Mouse (Mus musculus): ENCODE measurements around the gene Tut1. TPM values are rescaled to one million over a fixed set of nuclear protein-coding genes. Genes with fewer than 3 reads are reported as not detected.
"Not testable (repeated sequence)": the region's sequence is repeated elsewhere in the genome, so short reads cannot be mapped to it uniquely, and the experiment has no call there.

Gene Tut1
- polyA plus RNA-seq, 1 experiment from 2014 or later, result 29.1 TPM

DNA sequence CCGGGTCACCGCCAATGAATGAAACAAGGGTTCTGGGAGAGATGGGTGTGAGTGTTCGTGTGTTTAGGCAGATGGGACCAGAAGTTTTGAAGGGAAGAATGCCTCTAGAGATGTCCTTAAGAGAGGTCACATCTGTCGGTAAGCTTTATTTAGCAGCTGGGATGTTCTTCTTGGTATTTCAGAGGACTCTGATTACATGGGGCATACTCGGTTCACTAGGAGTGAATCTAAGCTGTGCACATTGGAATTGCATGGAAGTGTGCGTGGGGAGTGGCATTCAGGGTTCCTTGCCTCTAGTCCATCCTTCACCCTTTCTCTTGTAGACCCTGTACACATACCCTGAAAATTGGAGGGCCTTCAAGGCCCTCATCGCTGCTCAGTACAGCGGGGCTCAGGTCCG is 14.2 kb downstream of the Tut1 start:
- no peaks in the 10 kb centered on the region for H3K27me3 ChIP-seq (replicated peaks)
- 2% methylated on average over 9 of the region's 9 CpGs for WGBS
- peaks cover 63% of the 10 kb centered on the region for H3K36me3 ChIP-seq
- H3K9ac ChIP-seq, result peak overlapping the region; percentile 87
- peak overlapping the region; percentile 82 for H3K4me3 ChIP-seq (replicated peaks)
- H3K4me2 ChIP-seq, result peak overlapping the region; percentile 78
- peaks cover 6% of the 10 kb centered on the region; the same call in 1 of the 2 replicates for H3K4me1 ChIP-seq
- H3K9me3 ChIP-seq, result no peaks in the 10 kb centered on the region
- peak overlapping the region; percentile 72; the same call in 1 of the 2 replicates for H3K27ac ChIP-seq
- no peak for ATAC-seq (ENCODE audit: insufficient read depth, low FRiP score, low read depth)

DNA sequence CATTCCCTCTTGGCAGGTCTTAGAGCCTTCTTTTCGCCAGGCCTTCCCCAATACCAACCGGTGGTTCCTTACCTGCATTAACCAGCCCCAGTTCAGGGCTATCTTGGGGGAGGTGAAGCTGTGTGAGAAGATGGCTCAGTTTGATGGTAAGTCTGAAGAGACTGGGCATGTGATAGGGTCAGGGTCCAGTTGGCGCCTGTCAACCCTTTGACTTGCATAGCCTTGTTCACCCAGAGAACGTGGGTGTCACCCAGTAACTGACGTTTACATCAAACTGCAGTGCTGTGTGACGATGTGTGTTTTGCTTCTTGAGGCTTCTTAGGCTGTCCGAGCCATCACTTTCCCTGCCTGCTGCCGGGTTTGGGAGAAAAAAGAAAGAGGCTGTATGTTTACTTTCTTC is 18.8 kb downstream of the Tut1 start:
- H3K4me3 ChIP-seq (replicated peaks); H3K9me3 ChIP-seq; H3K9ac ChIP-seq; H3K27ac ChIP-seq; H3K4me1 ChIP-seq; H3K4me2 ChIP-seq; H3K27me3 ChIP-seq (replicated peaks); ATAC-seq (ENCODE audit: insufficient read depth, low FRiP score, low read depth): not testable (repeated sequence)
- 74% methylated on average over 8 of the region's 8 CpGs for WGBS
- H3K36me3 ChIP-seq, result peaks cover 69% of the 10 kb centered on the region

DNA sequence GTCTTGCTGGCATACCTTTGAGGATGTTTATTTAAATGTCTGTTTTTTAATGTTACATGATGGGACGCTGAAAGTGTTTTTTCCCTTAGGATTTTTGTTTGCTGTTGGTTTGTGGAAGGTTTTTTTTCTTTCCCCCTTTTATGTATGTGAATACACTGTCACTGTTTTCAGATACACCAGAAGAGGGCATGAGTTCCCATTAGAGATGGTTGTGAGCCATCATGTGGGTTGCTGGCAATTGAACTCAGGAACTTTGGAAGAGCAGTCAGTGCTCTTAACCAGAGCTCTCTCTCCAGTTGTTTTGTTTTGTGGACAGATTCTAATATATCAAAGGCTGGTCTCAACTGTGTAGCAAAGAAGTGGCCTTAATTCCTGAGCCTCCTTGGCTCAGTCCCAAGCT is 21.0 kb downstream of the Tut1 start:
- no peak overlapping the region for H3K4me2 ChIP-seq
- no peaks in the 10 kb centered on the region for H3K4me1 ChIP-seq
- no peaks in the 10 kb centered on the region for H3K9me3 ChIP-seq
- WGBS, result 90% methylated on average over 1 of the region's 1 CpGs
- H3K9ac ChIP-seq, result no peak overlapping the region
- no peak for ATAC-seq (ENCODE audit: insufficient read depth, low FRiP score, low read depth)
- H3K27ac ChIP-seq, result no peak overlapping the region
- peaks cover 83% of the 10 kb centered on the region for H3K36me3 ChIP-seq
- no peaks in the 10 kb centered on the region for H3K27me3 ChIP-seq (replicated peaks)
- no peak overlapping the region for H3K4me3 ChIP-seq (replicated peaks)

DNA sequence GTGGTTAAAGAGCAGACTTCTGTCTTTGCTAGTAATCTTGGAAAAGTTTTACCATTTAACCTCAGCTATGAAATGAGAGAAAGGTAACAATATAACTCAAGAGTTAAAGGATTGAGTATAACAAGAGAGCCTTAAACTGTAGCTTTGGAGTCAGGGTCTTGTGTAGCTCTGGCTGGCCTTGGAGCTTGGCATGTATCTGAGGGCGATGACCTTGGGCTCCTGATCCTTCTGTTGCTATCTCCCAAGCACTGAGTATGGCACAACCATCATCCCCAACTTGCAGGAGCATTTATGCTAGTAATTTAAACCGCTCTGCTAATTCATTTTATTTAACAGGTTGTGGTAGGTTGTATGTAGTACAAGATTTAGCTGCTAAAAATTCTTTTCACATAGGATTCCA is 21.8 kb downstream of the Tut1 start:
- Histone ChIP-seq H3K4me2 (no peak overlapping the region), H3K4me1 (peaks cover 1% of the 10 kb centered on the region), H3K27me3 (replicated peaks) (no peaks in the 10 kb centered on the region), H3K27ac (no peak overlapping the region), H3K36me3 (peaks cover 76% of the 10 kb centered on the region), H3K4me3 (replicated peaks) (no peak overlapping the region), H3K9me3 (no peaks in the 10 kb centered on the region), H3K9ac (no peak overlapping the region)
- WGBS, result 90% methylated on average over 2 of the region's 2 CpGs
- no peak for ATAC-seq (ENCODE audit: insufficient read depth, low FRiP score, low read depth)

DNA sequence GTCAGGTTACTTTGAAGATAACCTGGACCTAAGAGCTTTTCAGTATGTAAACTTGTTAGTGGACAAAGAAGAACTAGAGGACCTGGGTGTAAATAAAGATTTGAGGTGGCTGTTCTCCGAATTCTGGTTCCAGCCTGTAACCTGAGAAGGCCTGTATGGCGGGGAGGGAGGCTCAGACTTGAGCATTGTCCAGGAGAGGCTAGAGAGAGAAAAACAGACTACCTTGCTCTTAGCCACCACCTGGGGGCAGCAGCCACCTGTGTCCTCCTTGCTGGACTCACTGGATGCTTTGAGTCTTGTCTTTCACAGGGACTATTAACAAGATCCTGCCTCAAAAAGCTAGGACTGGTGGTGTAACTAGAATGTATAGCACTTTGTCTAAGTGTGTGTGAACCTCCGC is 22.9 kb downstream of the Tut1 start:
- peaks cover 65% of the 10 kb centered on the region for H3K36me3 ChIP-seq
- H3K4me3 ChIP-seq (replicated peaks), result no peak overlapping the region
- no peak overlapping the region for H3K27ac ChIP-seq
- no peak overlapping the region for H3K9ac ChIP-seq
- H3K27me3 ChIP-seq (replicated peaks), result no peaks in the 10 kb centered on the region
- peak; percentile 79 for ATAC-seq (ENCODE audit: insufficient read depth, low FRiP score, low read depth)
- no peaks in the 10 kb centered on the region for H3K9me3 ChIP-seq
- peaks cover 9% of the 10 kb centered on the region for H3K4me1 ChIP-seq
- no peak overlapping the region for H3K4me2 ChIP-seq
- WGBS, result 42% methylated on average over 3 of the region's 3 CpGs

DNA sequence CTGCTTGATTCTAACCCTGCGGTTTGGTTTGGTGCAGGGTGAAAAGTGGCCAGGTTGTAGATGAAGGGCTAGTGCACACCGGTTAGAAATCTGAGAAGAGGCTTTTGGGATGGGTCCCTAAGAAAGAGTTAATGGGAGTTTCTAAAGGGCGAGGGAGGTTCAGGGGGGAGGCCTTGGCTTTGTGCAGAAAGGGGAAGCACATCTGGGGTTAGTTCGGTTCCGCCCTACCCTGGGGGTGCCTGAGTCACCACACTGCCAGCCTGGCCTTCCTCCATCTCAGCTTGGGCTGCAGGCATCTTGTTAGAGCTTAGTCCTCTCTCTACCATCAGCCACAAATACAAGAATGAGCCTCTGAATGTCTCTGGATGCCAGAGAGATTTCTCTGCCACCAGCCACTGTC is 27.1 kb downstream of the Tut1 start:
- H3K4me1 ChIP-seq, result peaks cover 48% of the 10 kb centered on the region
- H3K9me3 ChIP-seq, result no peaks in the 10 kb centered on the region
- H3K27me3 ChIP-seq (replicated peaks), result no peaks in the 10 kb centered on the region
- peaks cover 32% of the 10 kb centered on the region for H3K36me3 ChIP-seq
- H3K4me2 ChIP-seq, result 0 out of 2 replicates have a peak overlapping the region, but pooled peaks have one; percentile 13
- no peak for ATAC-seq (ENCODE audit: insufficient read depth, low FRiP score, low read depth)
- 64% methylated on average over 5 of the region's 5 CpGs for WGBS
- H3K9ac ChIP-seq, result no peak overlapping the region
- H3K27ac ChIP-seq, result peak overlapping the region; percentile 78; the same call in 1 of the 2 replicates
- no peak overlapping the region for H3K4me3 ChIP-seq (replicated peaks)

DNA sequence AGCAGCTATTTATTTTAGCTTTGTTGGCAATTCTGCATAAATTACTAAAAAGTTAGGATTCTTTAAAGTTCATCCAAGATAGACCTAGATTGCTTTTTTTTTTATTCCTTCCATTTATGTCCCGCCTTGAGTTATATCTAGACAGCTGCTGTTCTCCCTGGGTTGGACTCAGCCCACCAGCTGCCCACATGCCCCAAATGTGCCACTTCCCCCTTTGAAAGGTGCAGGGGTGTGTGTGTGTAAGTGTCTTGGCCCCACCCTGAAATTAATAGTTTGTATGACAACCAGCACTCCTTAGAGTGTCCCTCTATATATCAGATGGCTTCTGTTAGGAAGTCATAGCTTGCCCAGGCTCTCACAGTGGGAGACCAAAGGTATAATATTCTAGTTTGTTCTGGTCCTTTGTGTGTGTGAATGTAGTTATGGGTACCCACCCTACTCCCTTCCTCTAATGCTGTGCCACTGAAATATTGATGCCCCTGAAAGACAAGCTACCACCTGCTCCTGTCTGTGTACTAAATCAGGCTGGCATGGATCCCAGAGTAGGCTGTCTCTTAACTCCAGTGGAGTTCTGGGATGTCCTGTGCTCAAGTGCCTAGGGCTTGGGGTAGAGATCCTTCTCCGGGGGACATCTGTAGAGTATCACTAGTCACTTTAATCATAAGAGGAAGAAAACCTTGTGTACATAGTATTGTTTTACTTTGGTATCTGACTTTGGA is 28.0 kb downstream of the Tut1 start:
- H3K27ac ChIP-seq, result peak overlapping the region; percentile 78
- 62% methylated on average over 2 of the region's 2 CpGs for WGBS
- no peaks in the 10 kb centered on the region for H3K27me3 ChIP-seq (replicated peaks)
- no peaks in the 10 kb centered on the region for H3K9me3 ChIP-seq
- H3K4me1 ChIP-seq, result peaks cover 48% of the 10 kb centered on the region
- ATAC-seq (ENCODE audit: insufficient read depth, low FRiP score, low read depth), result no peak
- H3K4me2 ChIP-seq, result no peak overlapping the region
- H3K9ac ChIP-seq, result no peak overlapping the region
- no peak overlapping the region for H3K4me3 ChIP-seq (replicated peaks)
- H3K36me3 ChIP-seq, result peaks cover 26% of the 10 kb centered on the region

DNA sequence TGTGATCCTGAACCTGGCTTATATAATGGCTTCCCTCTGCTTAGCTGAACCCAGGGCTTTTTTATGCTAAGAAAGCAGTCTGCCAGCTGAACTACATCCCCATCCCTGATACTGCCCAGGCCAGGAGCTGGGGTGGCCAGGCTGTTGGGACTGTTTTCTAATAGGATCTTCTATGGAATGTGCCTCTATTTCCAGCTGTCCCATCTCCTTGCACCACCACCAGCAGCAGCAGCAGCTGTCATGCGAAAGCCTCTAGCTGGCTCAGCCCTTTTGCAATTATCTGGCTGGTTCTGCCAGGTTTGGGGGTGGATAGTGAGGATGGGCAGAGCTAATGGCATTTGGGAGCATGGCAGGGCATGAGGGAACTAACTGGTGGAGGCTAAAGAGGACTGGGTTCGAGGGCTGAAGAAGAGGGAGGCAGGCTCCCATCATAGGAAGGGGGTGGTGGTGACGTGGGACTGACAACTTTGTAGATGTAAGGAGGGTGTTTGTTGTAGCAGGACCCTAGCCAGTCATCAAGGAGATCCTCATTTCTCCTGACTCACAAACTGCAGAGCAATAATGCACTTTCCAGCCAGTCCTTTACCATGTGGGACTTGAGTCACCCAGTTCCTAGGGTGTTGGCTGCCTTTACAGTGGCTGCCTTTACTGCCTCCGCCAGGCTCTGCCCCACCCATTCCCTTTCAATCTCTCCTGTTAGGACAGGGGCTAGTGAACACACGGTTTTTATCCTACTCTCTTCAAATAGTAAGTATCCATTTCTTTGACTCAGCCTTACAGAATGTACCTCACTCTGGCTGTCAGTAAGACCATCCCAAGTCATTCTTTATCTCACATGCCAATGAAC is 28.9 kb downstream of the Tut1 start:
- no peaks in the 10 kb centered on the region for H3K27me3 ChIP-seq (replicated peaks)
- H3K4me3 ChIP-seq (replicated peaks), result no peak overlapping the region
- peak; percentile 58 for ATAC-seq (ENCODE audit: insufficient read depth, low FRiP score, low read depth)
- no peaks in the 10 kb centered on the region for H3K9me3 ChIP-seq
- H3K9ac ChIP-seq, result no peak overlapping the region
- peak overlapping the region; percentile 78 for H3K27ac ChIP-seq
- peaks cover 48% of the 10 kb centered on the region for H3K4me1 ChIP-seq
- peaks cover 18% of the 10 kb centered on the region for H3K36me3 ChIP-seq
- WGBS, result 47% methylated on average over 5 of the region's 5 CpGs
- peak overlapping the region; percentile 5; the same call in 1 of the 2 replicates for H3K4me2 ChIP-seq

DNA sequence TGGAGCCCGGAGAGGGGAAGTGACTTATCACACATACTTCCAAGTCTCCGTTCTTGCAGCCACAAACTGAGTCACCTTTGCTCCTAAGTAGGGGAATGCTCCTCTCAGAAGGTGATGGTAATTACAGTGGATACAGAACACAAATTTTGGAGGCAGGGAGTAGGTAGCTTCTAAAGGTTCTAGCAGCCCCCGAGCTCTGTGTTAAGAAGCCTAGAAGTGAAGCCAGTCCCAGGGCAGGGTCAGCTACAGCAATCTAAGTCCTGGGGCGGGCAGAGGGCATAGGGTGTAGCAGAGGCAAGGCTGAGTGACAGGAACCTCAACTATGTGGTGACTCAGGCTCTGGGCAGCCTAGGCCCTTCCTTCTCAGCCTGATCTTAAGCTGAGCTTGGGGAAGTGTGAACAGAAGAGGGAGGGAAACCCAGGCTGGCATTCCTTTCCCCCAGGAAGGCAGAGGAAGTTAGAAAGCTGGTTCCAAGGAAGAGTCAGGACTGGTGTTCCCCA is 29.6 kb downstream of the Tut1 start:
- Histone ChIP-seq H3K27me3 (replicated peaks) (no peaks in the 10 kb centered on the region), H3K9me3 (no peaks in the 10 kb centered on the region), H3K36me3 (peaks cover 12% of the 10 kb centered on the region), H3K4me3 (replicated peaks) (no peak overlapping the region), H3K27ac (peak overlapping the region; percentile 78), H3K9ac (no peak overlapping the region), H3K4me1 (peaks cover 52% of the 10 kb centered on the region), H3K4me2 (peak overlapping the region; percentile 5; the same call in 1 of the 2 replicates)
- peak; percentile 68 for ATAC-seq (ENCODE audit: insufficient read depth, low FRiP score, low read depth)
- WGBS, result 22% methylated on average over 4 of the region's 4 CpGs

DNA sequence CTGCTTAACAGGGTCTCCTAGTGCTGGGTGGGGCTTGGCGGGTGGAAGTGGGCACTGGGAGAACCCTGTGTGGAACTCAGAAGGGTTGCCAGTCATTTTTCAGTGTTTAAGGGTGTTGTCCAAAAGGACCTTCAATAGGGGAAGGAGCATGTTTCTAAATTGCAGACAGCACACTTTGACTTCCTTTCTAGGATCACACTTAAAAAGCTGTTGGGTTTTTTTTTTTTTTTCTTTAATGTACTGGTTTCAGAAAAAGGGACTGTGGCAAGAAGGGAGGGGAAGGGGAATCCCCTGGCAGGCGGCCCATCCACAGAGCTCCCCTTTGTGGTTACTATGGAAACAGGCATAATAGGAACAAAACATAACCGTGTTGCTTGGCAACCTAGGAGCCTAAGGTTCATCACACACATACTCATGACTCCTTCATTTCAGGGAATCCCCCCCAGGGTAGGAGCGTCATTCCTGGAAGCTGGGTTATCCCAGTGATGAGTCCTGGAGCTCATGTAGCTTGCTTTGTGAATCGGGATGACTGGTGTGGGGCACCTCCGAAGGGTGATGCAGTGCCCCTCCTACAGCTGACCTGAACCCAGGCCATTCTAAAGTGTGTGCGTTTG is 30.7 kb downstream of the Tut1 start:
- Histone ChIP-seq H3K27me3 (replicated peaks) (no peaks in the 10 kb centered on the region), H3K4me3 (replicated peaks) (no peak overlapping the region), H3K27ac (peak overlapping the region; percentile 78), H3K36me3 (peaks cover under 1% of the 10 kb centered on the region; the same call in 1 of the 2 replicates), H3K4me1 (peaks cover 59% of the 10 kb centered on the region), H3K9me3 (no peaks in the 10 kb centered on the region), H3K9ac (no peak overlapping the region), H3K4me2 (0 out of 2 replicates have a peak overlapping the region, but pooled peaks have one; percentile 5)
- ATAC-seq (ENCODE audit: insufficient read depth, low FRiP score, low read depth), result no peak
- WGBS, result 11% methylated on average over 7 of the region's 7 CpGs

DNA sequence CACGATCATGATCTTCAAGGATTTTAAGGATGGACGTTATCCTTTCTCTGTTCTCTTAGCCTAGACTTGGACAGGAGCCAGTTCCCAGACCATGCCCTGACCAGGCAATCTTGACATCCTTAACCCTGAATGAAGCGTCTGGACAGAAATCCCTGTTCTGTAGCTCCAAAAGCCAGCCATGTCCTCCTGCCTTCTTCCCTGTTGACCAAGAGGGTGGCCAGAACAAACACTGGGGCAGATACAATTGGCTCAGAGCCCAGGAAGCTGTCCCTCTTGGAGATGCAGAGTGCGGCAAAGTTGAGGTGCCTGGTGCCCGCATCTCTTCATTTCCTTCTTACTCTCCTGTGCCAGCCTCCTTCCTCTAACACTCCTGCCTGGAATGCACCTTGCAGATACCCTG is 32.2 kb downstream of the Tut1 start:
- Histone ChIP-seq H3K27ac (no peak overlapping the region), H3K4me3 (replicated peaks) (no peak overlapping the region), H3K36me3 (no peaks in the 10 kb centered on the region), H3K4me1 (peaks cover 60% of the 10 kb centered on the region), H3K9ac (no peak overlapping the region), H3K27me3 (replicated peaks) (no peaks in the 10 kb centered on the region), H3K4me2 (no peak overlapping the region), H3K9me3 (no peaks in the 10 kb centered on the region)
- no peak for ATAC-seq (ENCODE audit: insufficient read depth, low FRiP score, low read depth)
- WGBS, result 61% methylated on average over 5 of the region's 5 CpGs

Data from stomach, embryonic 15.5 days (tissue).